Comparison of ENCODE assay signal across 17 mouse cellular contexts in the genomic region with DNA sequence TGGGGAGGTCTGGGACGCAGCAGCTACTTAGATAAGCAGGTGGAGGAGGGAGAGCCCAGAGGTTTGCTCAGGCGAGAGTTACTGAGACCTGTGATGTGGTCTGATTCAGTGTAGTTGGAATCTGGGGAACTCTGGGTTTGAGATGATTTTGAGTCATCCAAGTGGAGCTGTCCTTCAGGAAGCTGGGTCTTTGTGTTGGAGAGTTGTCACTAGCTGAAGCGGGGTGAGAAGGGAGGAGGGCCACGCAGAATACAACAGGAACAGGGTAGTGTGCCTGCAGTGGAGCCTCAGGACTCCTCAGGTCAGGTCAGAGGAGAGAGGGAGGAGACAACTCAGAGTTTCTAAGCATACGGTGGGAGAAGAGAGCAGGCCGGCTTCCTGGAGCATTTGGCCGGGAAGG.
DNase-seq lines count a peak whose midpoint lies in the region; ATAC-seq lines count a peak whose summit lies in the region.
"Had no signal": no experiment of that assay in that cellular context is flagged by ENCODE, and none has a peak within 500 bp of the region (broad histone marks: within the 10 kb centered on the region; RNA-seq: fewer than 3 reads in every experiment).

No protein-coding gene starts in this region.

- no peaks in the 10 kb centered on the region for H3K36me3 ChIP-seq in heart, embryonic 16.5 days (ENCODE audit: control insufficient read depth, insufficient read depth)
- no peaks in the 10 kb centered on the region for H3K36me3 ChIP-seq in hindbrain, embryonic 11.5 days (ENCODE audit: control insufficient read depth, insufficient read depth, low read length)
- H3K36me3 ChIP-seq: hindbrain, embryonic 10.5 days; limb, embryonic 15.5 days; neural tube, embryonic 13.5 days had no signal

- ATAC-seq in heart, embryonic 16.5 days (replicated peaks; ENCODE audit: extremely low read depth, insufficient read depth, low FRiP score): no peak
- ATAC-seq in megakaryocyte, adult 5-6 weeks (ENCODE audit: poor library complexity, severe bottlenecking): peak; percentile 12; the same call in 1 of the 2 replicates
- ATAC-seq in hindbrain, embryonic 11.5 days (ENCODE audit: low FRiP score): no peak
- ATAC-seq: forebrain, embryonic 14.5 days; midbrain, embryonic 16.5 days had no signal

- no peak overlapping the region; the same call in 1 of the 2 replicates for H3K27ac ChIP-seq in heart, embryonic 16.5 days (ENCODE audit: low read length)
- H3K27ac ChIP-seq in hindbrain, embryonic 11.5 days (ENCODE audit: low read depth, low read length): no peak overlapping the region
- H3K27ac ChIP-seq: left cerebral cortex, adult 2 months; limb, embryonic 15.5 days; neural tube, embryonic 13.5 days had no signal

- 42% methylated on average over 7 of the region's 7 CpGs for WGBS in heart, embryonic 16.5 days
- 76% methylated on average over 7 of the region's 7 CpGs for WGBS in hindbrain, embryonic 11.5 days

- no peak overlapping the region for H3K4me3 ChIP-seq in heart, embryonic 16.5 days (ENCODE audit: low read length)
- no peak overlapping the region for H3K4me3 ChIP-seq in hindbrain, embryonic 11.5 days (ENCODE audit: low read depth, low read length)
- H3K4me3 ChIP-seq: hindbrain, embryonic 10.5 days; left cerebral cortex, adult 2 months; limb, embryonic 15.5 days; neural tube, embryonic 13.5 days had no signal

- 0 out of 2 replicates have a peak overlapping the region, but pooled peaks have one; percentile 29 for H3K9ac ChIP-seq in heart, embryonic 16.5 days (ENCODE audit: low read length)
- no peak overlapping the region for H3K9ac ChIP-seq in hindbrain, embryonic 11.5 days (ENCODE audit: low read depth, low read length)
- H3K9ac ChIP-seq: limb, embryonic 15.5 days; neural tube, embryonic 13.5 days had no signal

- H3K9me3 ChIP-seq in heart, embryonic 16.5 days (replicated peaks; ENCODE audit: control insufficient read depth, low read length): no peaks in the 10 kb centered on the region
- no peaks in the 10 kb centered on the region for H3K9me3 ChIP-seq in hindbrain, embryonic 11.5 days (ENCODE audit: control insufficient read depth, low read length)
- H3K9me3 ChIP-seq: hindbrain, embryonic 10.5 days; limb, embryonic 15.5 days; neural tube, embryonic 13.5 days had no signal

- DNase-seq in adrenal gland, adult (ENCODE audit: inconsistent age in 2 of 2, low spot score in 1 of 2): peak; percentile 57 to 81
- DNase-seq in adrenal gland, postnatal 4 days (ENCODE audit: low spot score in 2 of 2): no peak
- DNase-seq in heart, adult 8-10 months (ENCODE audit: low spot score): no peak
- peak; percentile 1 for DNase-seq in ovary, postnatal 36 days (ENCODE audit: low spot score)
- no peak for DNase-seq in ovary, postnatal 10 days (ENCODE audit: low spot score)
- no peak for DNase-seq in hindbrain, embryonic 11.5 days (ENCODE audit: low spot score)
- DNase-seq: cerebellum, adult 2 months; lung, adult 2 months; thymus, postnatal 25 days had no signal

- peaks cover 34% of the 10 kb centered on the region for H3K4me1 ChIP-seq in heart, embryonic 16.5 days (ENCODE audit: control insufficient read depth, insufficient read depth, low read length)
- H3K4me1 ChIP-seq in hindbrain, embryonic 11.5 days (replicated peaks; ENCODE audit: control insufficient read depth, insufficient read depth, low read length): no peaks in the 10 kb centered on the region; the same call in 1 of the 2 replicates

- H3K4me2 ChIP-seq in heart, embryonic 16.5 days (ENCODE audit: low read depth, low read length): no peak overlapping the region
- H3K4me2 ChIP-seq in hindbrain, embryonic 11.5 days (replicated peaks; ENCODE audit: low read depth, low read length): no peak overlapping the region
- H3K4me2 ChIP-seq: limb, embryonic 15.5 days; neural tube, embryonic 13.5 days had no signal

- no peaks in the 10 kb centered on the region for H3K27me3 ChIP-seq in heart, embryonic 16.5 days (ENCODE audit: control insufficient read depth, insufficient read depth, low read length)
- no peaks in the 10 kb centered on the region for H3K27me3 ChIP-seq in hindbrain, embryonic 11.5 days (ENCODE audit: control insufficient read depth, insufficient read depth, low read length)
- H3K27me3 ChIP-seq: limb, embryonic 15.5 days; neural tube, embryonic 13.5 days had no signal

Comparison
In these comparisons a context has a peak if more than half of its experiments do, and no peak if none do; other contexts are left out.
1. DNase-seq: peak in adrenal gland, adult (2 of 2) and ovary, postnatal 36 days (single experiment); none in adrenal gland, postnatal 4 days (0 of 2), heart, adult 8-10 months (single experiment), ovary, postnatal 10 days (single experiment) and hindbrain, embryonic 11.5 days (single experiment).